Mouse (Mus musculus) C2C12 (cell line): ENCODE data around the gene Krtap9-3. TPM values are rescaled to one million over a fixed set of nuclear protein-coding genes. Genes with fewer than 3 reads are reported as not detected.
"Not testable (repeated sequence)": the region's sequence is repeated elsewhere in the genome, so short reads cannot be mapped to it uniquely, and the experiment has no call there.

Source experiments
- H3K27me3 ChIP-seq: one replicate; pipeline ENCODE4 v1.6.1; 2011; ENCODE audit not compliant: control insufficient read depth, insufficient read depth, insufficient read length
- H3K36me3 ChIP-seq: one replicate; pipeline ENCODE4 v1.6.1; 2011; ENCODE audit not compliant: control insufficient read depth, insufficient read depth
- H3K4me3 ChIP-seq: one replicate; pipeline ENCODE4 v1.5.1; 2011; ENCODE audit warnings: mild to moderate bottlenecking, control low read depth; ENCODE audit not compliant: poor library complexity, insufficient read depth, severe bottlenecking
- H3K79me2 ChIP-seq: one replicate; pipeline ENCODE4 v1.6.1; 2011; ENCODE audit not compliant: control insufficient read depth, insufficient read depth
- H3K79me3 ChIP-seq: one replicate; pipeline ENCODE4 v1.6.1; 2011; ENCODE audit warnings: low read depth, control low read depth
- H3ac ChIP-seq: one replicate; pipeline ENCODE3; 2011; ENCODE audit warnings: low read depth; ENCODE audit not compliant: control insufficient read depth, insufficient read length
- CEBPB ChIP-seq: IDR thresholded peaks from one replicate; pipeline ENCODE4 v1.6.1; 2011; ENCODE audit warnings: low read depth, mild to moderate bottlenecking, control low read depth, moderate library complexity
- CTCF ChIP-seq: IDR thresholded peaks from one replicate; pipeline ENCODE4 v1.5.1; 2011; ENCODE audit not compliant: control insufficient read depth, insufficient read depth, insufficient read length
- FOSL1 ChIP-seq: IDR thresholded peaks from one replicate; pipeline ENCODE4 v1.8.0; 2011; ENCODE audit warnings: mild to moderate bottlenecking, low read length; ENCODE audit not compliant: poor library complexity, insufficient read depth, severe bottlenecking
- MAX ChIP-seq: IDR thresholded peaks from one replicate; pipeline ENCODE4 v1.6.1; 2011; ENCODE audit warnings: mild to moderate bottlenecking, control low read depth
- MYOD1 ChIP-seq: IDR thresholded peaks from one replicate; pipeline ENCODE4 v1.6.1; 2011; ENCODE audit warnings: low read depth; ENCODE audit not compliant: control insufficient read depth, insufficient read length
- MYOG ChIP-seq: IDR thresholded peaks from one replicate; pipeline ENCODE4 v1.6.1; 2011; ENCODE audit not compliant: control insufficient read depth, insufficient read length; ENCODE audit errors: extremely low read depth
- USF1 ChIP-seq: IDR thresholded peaks from one replicate; pipeline ENCODE4 v1.6.1; 2011; ENCODE audit warnings: low read depth, mild to moderate bottlenecking, control low read depth, moderate library complexity
- long read RNA-seq, 2 experiments: library from polyadenylated mRNA; unstranded; transcript quantifications; one replicate each; pipeline ENCODE4 v2.0.0; 2019 to 2020
- polyA plus RNA-seq: library from polyadenylated mRNA; unstranded; fragments of >200 nt; fragmentation: generic; extraction: Trizol; gene quantifications from one replicate; pipeline ENCODE4 v1.2.1, GENCODE M21; 2012; ENCODE audit warnings: missing spikeins

The Krtap9-3 gene
- not detected for polyA plus RNA-seq
- long read RNA-seq, experiment 1: 0 reads
- long read RNA-seq, experiment 2: 0 reads

DNA sequence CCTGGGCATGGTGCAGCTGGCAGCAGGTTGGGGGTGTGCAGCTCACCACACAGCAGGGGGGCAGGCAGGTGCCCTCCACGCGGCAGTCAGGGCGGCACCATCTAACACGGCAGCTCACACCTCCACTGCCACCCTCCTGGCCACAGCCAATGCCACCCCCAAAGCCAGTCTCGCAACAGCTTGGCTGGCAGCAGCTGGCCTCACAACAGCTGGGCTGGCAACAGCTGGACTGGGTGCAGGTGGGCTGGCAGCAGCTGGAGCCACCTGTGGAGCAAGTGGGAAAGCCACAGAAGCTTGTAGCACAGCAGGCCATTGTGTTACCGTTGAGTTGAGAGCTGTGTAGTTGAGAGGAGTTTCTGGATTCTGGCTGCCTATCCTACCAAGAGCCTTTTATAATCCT is at the start of gene Krtap9-3:
TSS of gene Krtap9-3 (minus strand) at position 364 of the 400 bp plus-strand sequence.
- not testable (repeated sequence) for H3ac ChIP-seq, H3K36me3 ChIP-seq, H3K27me3 ChIP-seq, H3K79me2 ChIP-seq, H3K79me3 ChIP-seq, H3K4me3 ChIP-seq
- TF ChIP-seq MYOD1: peak; percentile 88

DNA sequence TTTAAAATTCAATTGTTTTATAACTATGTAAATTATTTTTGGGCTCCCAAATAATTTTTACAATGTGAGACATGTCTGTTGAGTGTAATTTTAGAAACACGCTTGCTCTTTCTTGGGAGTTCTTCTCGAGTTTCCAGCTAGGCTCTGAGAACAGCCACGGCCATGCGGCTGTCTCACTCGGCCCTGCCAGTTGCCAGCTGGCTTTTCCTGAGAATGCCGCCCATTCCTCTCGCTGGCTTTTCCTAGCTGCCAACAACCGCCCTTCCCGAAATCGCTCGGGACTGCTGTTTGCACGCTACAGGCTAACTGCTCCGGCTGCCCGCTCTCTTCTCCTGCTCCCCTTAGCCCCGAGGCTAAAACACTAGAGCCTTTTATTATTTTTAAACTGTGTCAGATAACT is 48.5 kb upstream of the Krtap9-3 start:
- Histone ChIP-seq H3K79me2 (no peaks in the 10 kb centered on the region), H3K27me3 (no peaks in the 10 kb centered on the region), H3K36me3 (no peaks in the 10 kb centered on the region), H3ac (no peak overlapping the region), H3K4me3 (no peak overlapping the region), H3K79me3 (no peaks in the 10 kb centered on the region)
- TF ChIP-seq FOSL1 (no peak), CEBPB (no peak), MYOD1 (no peak), MYOG (no peak), MAX (no peak), CTCF (no peak), USF1 (no peak)

DNA sequence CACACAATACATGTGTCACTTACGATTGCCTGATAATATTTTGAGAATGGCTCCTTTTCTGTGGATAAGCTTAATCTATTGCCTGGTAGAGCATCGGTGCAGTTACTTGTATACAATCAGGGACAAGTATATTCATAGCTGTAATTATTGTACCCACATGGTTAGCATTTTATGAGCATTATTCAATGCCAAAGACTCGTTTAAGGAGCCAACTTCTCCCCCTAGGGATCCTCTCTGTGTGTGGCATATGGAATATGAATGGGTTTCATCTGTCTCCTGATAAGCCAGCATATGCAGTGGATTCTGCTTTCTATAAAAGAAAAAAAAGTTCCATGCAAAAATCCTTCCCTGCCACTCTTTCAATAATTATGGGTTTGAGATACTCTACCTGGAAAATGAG is 46.4 kb upstream of the Krtap9-3 start:
- no peak for TF ChIP-seq FOSL1
- no peak for TF ChIP-seq MAX
- TF ChIP-seq USF1: no peak
- H3K27me3 ChIP-seq: no peaks in the 10 kb centered on the region
- H3K4me3 ChIP-seq: no peak overlapping the region
- H3K79me2 ChIP-seq: no peaks in the 10 kb centered on the region
- no peaks in the 10 kb centered on the region for H3K36me3 ChIP-seq
- no peak overlapping the region for H3ac ChIP-seq
- H3K79me3 ChIP-seq: no peaks in the 10 kb centered on the region

DNA sequence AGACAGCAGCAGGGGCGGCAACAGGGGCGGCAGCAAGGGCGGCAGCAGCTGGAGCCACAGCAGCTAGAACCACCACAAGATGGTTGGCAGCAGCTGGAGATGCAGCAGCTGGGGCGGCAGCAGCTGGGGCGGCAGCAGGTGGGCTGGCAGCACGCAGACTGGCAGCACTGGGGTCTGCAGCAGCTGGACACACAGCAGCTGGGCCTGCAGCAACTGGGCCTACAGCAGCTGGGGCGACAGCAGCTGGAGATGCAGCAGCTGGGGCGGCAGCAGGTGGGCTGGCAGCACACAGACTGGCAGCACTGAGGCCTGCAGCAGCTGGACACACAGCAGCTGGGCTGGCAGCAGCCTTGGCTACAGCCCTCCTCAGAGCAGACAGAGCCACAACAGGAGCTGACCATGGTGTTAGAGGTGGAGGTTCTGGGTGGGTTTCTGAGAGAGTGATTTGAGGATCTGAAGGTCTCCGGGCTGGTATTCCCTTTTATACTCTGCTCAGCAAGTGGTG is 45.8 kb upstream of the Krtap9-3 start, which contains the start of gene Krtap4-7:
TSS of gene Krtap4-7 (minus strand) at position 455 of the 505 bp plus-strand sequence.
- H3K27me3 ChIP-seq, H3K79me2 ChIP-seq, H3K79me3 ChIP-seq, H3K4me3 ChIP-seq, H3K36me3 ChIP-seq, H3ac ChIP-seq: not testable (repeated sequence)
- TF ChIP-seq MYOD1: peak; percentile 87

DNA sequence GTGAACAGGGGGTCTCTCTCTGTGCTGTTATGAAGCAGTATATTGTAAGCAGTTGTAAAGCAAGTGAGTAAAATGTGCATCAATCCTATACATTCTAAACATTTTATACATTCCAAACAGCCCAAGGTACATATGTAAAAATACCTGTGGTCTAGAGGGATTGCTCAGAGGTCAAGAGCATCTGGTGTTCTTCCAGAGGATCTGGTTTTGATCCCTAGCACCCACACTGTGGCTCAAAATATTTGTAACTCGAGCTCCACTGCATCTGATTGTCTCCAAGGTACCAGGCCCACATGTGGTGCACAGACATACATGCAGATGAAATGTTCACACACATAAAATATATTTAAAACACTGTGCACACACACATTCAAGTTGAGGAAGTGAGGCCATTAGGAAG is 43.0 kb upstream of the Krtap9-3 start:
- no peak overlapping the region for H3ac ChIP-seq
- TF ChIP-seq MYOG: no peak
- no peak for TF ChIP-seq CTCF
- no peak for TF ChIP-seq USF1
- no peak for TF ChIP-seq MAX
- no peak for TF ChIP-seq FOSL1
- no peak for TF ChIP-seq CEBPB
- TF ChIP-seq MYOD1: no peak
- H3K36me3 ChIP-seq: no peaks in the 10 kb centered on the region
- no peaks in the 10 kb centered on the region for H3K27me3 ChIP-seq
- H3K79me2 ChIP-seq: no peaks in the 10 kb centered on the region
- H3K4me3 ChIP-seq: no peak overlapping the region
- no peaks in the 10 kb centered on the region for H3K79me3 ChIP-seq

DNA sequence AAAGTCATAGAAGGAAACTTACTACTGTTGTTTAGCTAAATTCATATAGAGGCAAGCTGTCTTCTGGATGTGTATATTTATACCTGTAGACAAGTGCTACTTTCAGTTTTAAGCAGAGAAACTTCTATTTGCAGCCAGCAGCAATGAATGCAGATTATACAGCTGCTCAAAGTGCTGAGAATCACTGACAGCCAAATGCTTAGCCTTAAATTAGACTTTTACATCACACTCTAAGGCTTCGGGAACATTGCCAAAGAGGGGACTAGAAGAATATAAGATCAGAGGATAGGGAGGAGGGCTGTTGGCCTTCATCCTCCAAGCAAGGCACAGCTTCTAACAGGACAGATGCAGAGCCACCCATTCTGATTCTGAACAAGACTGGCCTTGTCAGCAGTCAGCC is 39.2 kb upstream of the Krtap9-3 start:
- no peak for TF ChIP-seq MAX
- no peak for TF ChIP-seq USF1
- TF ChIP-seq CTCF: no peak
- no peak for TF ChIP-seq MYOG
- TF ChIP-seq FOSL1: no peak
- Histone ChIP-seq H3K79me3 (no peaks in the 10 kb centered on the region), H3K4me3 (no peak overlapping the region), H3K27me3 (no peaks in the 10 kb centered on the region), H3K79me2 (no peaks in the 10 kb centered on the region), H3K36me3 (no peaks in the 10 kb centered on the region), H3ac (no peak overlapping the region)
